Mouse (Mus musculus) kidney, postnatal 0 days (tissue): Measurements from ENCODE around the gene Nol7. TPM values are rescaled to one million over a fixed set of nuclear protein-coding genes. Genes with fewer than 3 reads are reported as not detected.

Source experiments
- ATAC-seq: fragments of 200-750 bp; cut with Nextera tagmentation; replicated peaks from 2 replicates; pipeline ENCODE4 v1.8.0; 2017; ENCODE audit warnings: low read depth, moderate number of reproducible peaks, moderate TSS enrichment, moderate library complexity; ENCODE audit not compliant: low FRiP score
- DNase-seq: peaks from one replicate; pipeline ENCODE4 v3.0.0-alpha.2; 2016; ENCODE audit warnings: low spot score
- H3K27ac ChIP-seq: fragments of 300-500 bp; sonication (generic); 2 replicates; pipeline ENCODE4 v1.5.1; 2014; ENCODE audit warnings: mild to moderate bottlenecking
- H3K27me3 ChIP-seq: fragments of 300-500 bp; sonication (generic); 2 replicates; pipeline ENCODE4 v1.6.1; 2014; ENCODE audit warnings: low read length, mixed read lengths; ENCODE audit not compliant: insufficient read depth
- H3K36me3 ChIP-seq: fragments of 300-500 bp; sonication (generic); 2 replicates; pipeline ENCODE4 v1.6.1; 2014; ENCODE audit warnings: low read length, mixed read lengths; ENCODE audit not compliant: insufficient read depth
- H3K4me1 ChIP-seq: fragments of 300-500 bp; sonication (generic); replicated peaks from 2 replicates; pipeline ENCODE4 v1.6.1; 2014; ENCODE audit warnings: antibody characterized with exemption, low read length, mixed read lengths; ENCODE audit not compliant: insufficient read depth
- H3K4me2 ChIP-seq: fragments of 300-500 bp; sonication (generic); 2 replicates; pipeline ENCODE4 v1.6.1; 2014; ENCODE audit warnings: mild to moderate bottlenecking, low read length, moderate library complexity, mixed read lengths
- H3K4me3 ChIP-seq: fragments of 300-500 bp; sonication (generic); replicated peaks from 2 replicates; pipeline ENCODE4 v1.5.1; 2014; ENCODE audit warnings: low read depth, low read length
- H3K9ac ChIP-seq: fragments of 300-500 bp; sonication (generic); 2 replicates; pipeline ENCODE4 v1.6.1; 2014; ENCODE audit warnings: low read depth, low read length
- H3K9me3 ChIP-seq: fragments of 300-500 bp; sonication (generic); replicated peaks from 2 replicates; pipeline ENCODE4 v1.6.1; 2016; ENCODE audit warnings: low read length, inconsistent platforms, mixed read lengths
- CTCF ChIP-seq: IDR thresholded peaks from 2 replicates; pipeline ENCODE4 v1.5.1; 2016; ENCODE audit warnings: antibody characterized with exemption, low read depth, mild to moderate bottlenecking, moderate library complexity
- WGBS: fragments of 180-500 bp; shearing (Covaris S2); extraction: QIAGEN DNeasy Blood & Tissue Kit; methylation state at CpG from one replicate; pipeline ENCODE4 v1.1.7; 2014; 5-methylcytosine and 5-hydroxymethylcytosine counted together
- polyA plus RNA-seq: library from polyadenylated mRNA; unstranded; fragments of >200 nt; fragmentation: Nextera tagmentation; extraction: Ambion mirVana; gene quantifications from 2 replicates; pipeline ENCODE4 v1.2.1, GENCODE M21; 2015

The Nol7 gene
- polyA plus RNA-seq, 1 experiment from 2014 or later = 169 TPM

DNA sequence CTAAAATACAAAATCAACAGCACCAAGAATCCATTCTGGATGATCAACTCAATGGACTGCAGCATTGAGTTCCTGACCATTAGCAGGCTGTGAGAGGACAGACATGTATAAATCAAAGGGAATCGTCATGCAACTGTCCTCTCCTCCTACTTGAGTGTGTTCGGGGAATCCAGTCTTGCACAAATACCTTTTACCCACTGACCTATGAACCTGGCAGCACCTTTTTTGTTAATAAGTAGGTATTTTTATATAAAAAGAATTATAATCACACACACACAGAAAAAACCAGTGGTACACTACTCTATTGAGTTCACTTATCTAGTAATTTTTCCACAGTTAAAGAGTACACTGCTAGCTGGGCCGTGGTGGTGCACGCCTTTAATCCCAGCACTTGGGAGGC is 45.5 kb downstream of the Nol7 start:
- H3K27me3 ChIP-seq = no peaks in the 10 kb centered on the region
- H3K9me3 ChIP-seq = no peaks in the 10 kb centered on the region
- DNase-seq (no peak), ATAC-seq (no peak)
- TF ChIP-seq CTCF = no peak
- H3K36me3 ChIP-seq = no peaks in the 10 kb centered on the region
- H3K4me2 ChIP-seq = no peak overlapping the region
- no peak overlapping the region for H3K4me3 ChIP-seq
- H3K4me1 ChIP-seq = peaks cover 10% of the 10 kb centered on the region; the same call in 1 of the 2 replicates
- H3K27ac ChIP-seq = no peak overlapping the region
- 84% methylated on average over 4 of the region's 4 CpGs for WGBS
- H3K9ac ChIP-seq = no peak overlapping the region

- WGBS = 88% methylated on average over 3 of the region's 3 CpGs
- ATAC-seq = no peak
- H3K27ac ChIP-seq = no peak overlapping the region
- no peaks in the 10 kb centered on the region for H3K9me3 ChIP-seq
- DNase-seq = no peak
- no peaks in the 10 kb centered on the region for H3K36me3 ChIP-seq
- no peaks in the 10 kb centered on the region for H3K27me3 ChIP-seq
- H3K4me1 ChIP-seq = peaks cover 10% of the 10 kb centered on the region; the same call in 1 of the 2 replicates
- TF ChIP-seq CTCF = no peak
- H3K4me2 ChIP-seq = no peak overlapping the region
- H3K4me3 ChIP-seq = no peak overlapping the region
- no peak overlapping the region for H3K9ac ChIP-seq
Measured at GRCm38 (mm10) chr13:43444717-43445116, 46.5 kb downstream of the Nol7 start.

DNA sequence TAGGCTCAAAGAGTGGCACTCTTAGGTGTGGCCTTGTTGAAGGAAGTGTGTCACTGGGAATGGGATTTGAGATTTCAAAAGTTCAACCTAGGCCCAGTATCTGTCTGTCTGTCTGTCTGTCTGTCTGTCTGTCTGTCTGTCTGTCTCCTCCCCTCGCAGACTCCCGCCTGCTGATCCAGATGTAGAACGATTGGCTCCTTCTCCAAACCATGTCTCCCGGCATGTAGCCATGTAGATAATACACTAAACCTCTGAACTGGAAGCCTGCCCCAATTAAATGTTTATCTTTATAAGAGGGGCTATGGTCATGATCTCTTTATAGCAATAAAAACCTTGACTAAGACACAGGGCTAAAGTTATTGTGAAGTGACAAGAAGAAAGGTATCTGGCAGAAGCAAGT is 47.6 kb downstream of the Nol7 start:
- no peak overlapping the region for H3K9ac ChIP-seq
- no peak for TF ChIP-seq CTCF
- 79% methylated on average over 4 of the region's 4 CpGs for WGBS
- no peak overlapping the region for H3K27ac ChIP-seq
- ATAC-seq = no peak
- no peak overlapping the region for H3K4me2 ChIP-seq
- no peaks in the 10 kb centered on the region for H3K36me3 ChIP-seq
- H3K4me3 ChIP-seq = no peak overlapping the region
- H3K27me3 ChIP-seq = no peaks in the 10 kb centered on the region
- DNase-seq = no peak
- H3K9me3 ChIP-seq = no peaks in the 10 kb centered on the region
- H3K4me1 ChIP-seq = peaks cover 10% of the 10 kb centered on the region; the same call in 1 of the 2 replicates

- DNase-seq (no peak), ATAC-seq (no peak)
- Histone ChIP-seq H3K9me3 (no peaks in the 10 kb centered on the region), H3K4me3 (no peak overlapping the region), H3K9ac (no peak overlapping the region), H3K27ac (no peak overlapping the region), H3K36me3 (no peaks in the 10 kb centered on the region), H3K4me1 (peaks cover 10% of the 10 kb centered on the region; the same call in 1 of the 2 replicates), H3K27me3 (no peaks in the 10 kb centered on the region), H3K4me2 (no peak overlapping the region)
- WGBS = 58% methylated on average over 3 of the region's 3 CpGs
- no peak for TF ChIP-seq CTCF
Measured at GRCm38 (mm10) chr13:43447721-43448120, 49.5 kb downstream of the Nol7 start.

GRCm38 (mm10) chr13:43450686-43451085 is 52.5 kb downstream of the Nol7 start:
- 85% methylated on average over 3 of the region's 3 CpGs for WGBS
- TF ChIP-seq CTCF = no peak
- Histone ChIP-seq H3K4me3 (no peak overlapping the region), H3K27me3 (no peaks in the 10 kb centered on the region), H3K4me2 (no peak overlapping the region), H3K36me3 (no peaks in the 10 kb centered on the region), H3K27ac (no peak overlapping the region), H3K9ac (no peak overlapping the region), H3K9me3 (no peaks in the 10 kb centered on the region), H3K4me1 (peaks cover 10% of the 10 kb centered on the region; the same call in 1 of the 2 replicates)
- DNase-seq = no peak
- ATAC-seq = no peak

DNA sequence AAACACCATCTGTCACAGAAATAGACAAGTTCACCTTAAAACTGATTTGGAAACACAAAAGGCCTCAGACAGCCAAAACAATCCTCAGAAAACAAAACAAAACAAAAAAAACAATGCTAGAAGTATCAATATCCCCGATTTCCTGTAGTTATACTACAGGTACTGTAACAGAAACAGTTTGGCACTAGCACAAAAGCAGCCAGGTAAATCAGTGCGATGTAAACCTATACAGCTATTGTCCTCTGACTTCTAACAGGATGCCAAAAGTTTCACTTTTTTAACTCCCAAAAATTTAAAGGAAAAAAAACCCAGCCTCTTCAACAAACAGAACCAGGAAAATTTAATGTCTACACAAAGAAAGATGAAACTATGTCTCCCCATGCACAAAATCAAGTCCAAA is 54.0 kb downstream of the Nol7 start:
- Histone ChIP-seq H3K27me3 (no peaks in the 10 kb centered on the region), H3K9ac (no peak overlapping the region), H3K27ac (0 out of 2 replicates have a peak overlapping the region, but pooled peaks have one; percentile 21), H3K4me3 (no peak overlapping the region), H3K4me1 (peaks cover 4% of the 10 kb centered on the region; the same call in 1 of the 2 replicates), H3K9me3 (no peaks in the 10 kb centered on the region), H3K36me3 (no peaks in the 10 kb centered on the region), H3K4me2 (no peak overlapping the region)
- ATAC-seq (no peak), DNase-seq (no peak)
- TF ChIP-seq CTCF = no peak
- WGBS = 65% methylated on average over 2 of the region's 2 CpGs
